ENCODE assay signal across 14 mouse cellular contexts in genomic region chr8:121002871-121003539, GRCm38 (mm10).
DNase-seq lines count a peak whose midpoint lies in the region; ATAC-seq and TF ChIP-seq lines count a peak whose summit lies in the region.
"Had no signal": no experiment of that assay in that cellular context is flagged by ENCODE, and none has a peak within 500 bp of the region (broad histone marks: within the 10 kb centered on the region; RNA-seq: fewer than 3 reads in every experiment).

No protein-coding gene starts in this region.

- H3K27ac ChIP-seq in lung, embryonic 16.5 days (ENCODE audit: low read length) = peak overlapping the region; percentile 65
- no peak overlapping the region for H3K27ac ChIP-seq in hindbrain, postnatal 0 days
- H3K27ac ChIP-seq: neural tube, embryonic 12.5 days had no signal

- H3K4me3 ChIP-seq in lung, embryonic 16.5 days (ENCODE audit: low read length) = no peak overlapping the region
- no peak overlapping the region for H3K4me3 ChIP-seq in hindbrain, postnatal 0 days (ENCODE audit: low read length)
- H3K4me3 ChIP-seq: neural tube, embryonic 12.5 days had no signal

- no peaks in the 10 kb centered on the region for H3K36me3 ChIP-seq in lung, embryonic 16.5 days (ENCODE audit: control insufficient read depth, insufficient read depth, low read length)
- H3K36me3 ChIP-seq in hindbrain, postnatal 0 days (ENCODE audit: insufficient read depth, low read length) = no peaks in the 10 kb centered on the region
- H3K36me3 ChIP-seq: G1E; neural tube, embryonic 12.5 days had no signal

- H3K9ac ChIP-seq in lung, embryonic 16.5 days (ENCODE audit: low read length) = no peak overlapping the region
- H3K9ac ChIP-seq in hindbrain, postnatal 0 days (replicated peaks; ENCODE audit: low read length) = no peak overlapping the region
- H3K9ac ChIP-seq: neural tube, embryonic 12.5 days had no signal

- WGBS in lung, embryonic 16.5 days = 23% methylated on average over 17 of the region's 17 CpGs
- 35% methylated on average over 17 of the region's 17 CpGs for WGBS in hindbrain, postnatal 0 days

- no peaks in the 10 kb centered on the region; the same call in 1 of the 2 replicates for H3K27me3 ChIP-seq in lung, embryonic 16.5 days (ENCODE audit: control insufficient read depth, insufficient read depth, low read depth, low read length)
- H3K27me3 ChIP-seq in hindbrain, postnatal 0 days (ENCODE audit: insufficient read depth, low read length) = no peaks in the 10 kb centered on the region
- H3K27me3 ChIP-seq: neural tube, embryonic 12.5 days had no signal

- no peak for TF ChIP-seq CTCF in hindbrain, postnatal 0 days (IDR thresholded peaks at IDR 0.05; ENCODE audit: low read depth)

- 0 out of 2 replicates have a peak, but pooled peaks cover 4% of the 10 kb centered on the region for H3K9me3 ChIP-seq in lung, embryonic 16.5 days (ENCODE audit: control insufficient read depth, low read length)
- 0 out of 2 replicates have a peak, but pooled peaks cover 2% of the 10 kb centered on the region for H3K9me3 ChIP-seq in hindbrain, postnatal 0 days (ENCODE audit: low read length)
- H3K9me3 ChIP-seq: megakaryocyte, embryonic 14.5 days had no signal

- ATAC-seq in lung, embryonic 16.5 days (ENCODE audit: low read depth) = peak; percentile 76
- no peak for ATAC-seq in hindbrain, postnatal 0 days

- H3K4me1 ChIP-seq in lung, embryonic 16.5 days (replicated peaks; ENCODE audit: control insufficient read depth, insufficient read depth, low read length) = peaks cover 16% of the 10 kb centered on the region
- H3K4me1 ChIP-seq in hindbrain, postnatal 0 days (ENCODE audit: insufficient read depth, low read length) = no peaks in the 10 kb centered on the region
- H3K4me1 ChIP-seq: megakaryocyte, embryonic 14.5 days; neural tube, embryonic 12.5 days had no signal

- no peak overlapping the region; the same call in 1 of the 2 replicates for H3K4me2 ChIP-seq in lung, embryonic 16.5 days (ENCODE audit: low read depth, low read length)
- no peak overlapping the region for H3K4me2 ChIP-seq in hindbrain, postnatal 0 days (ENCODE audit: low read depth, low read length)
- H3K4me2 ChIP-seq: neural tube, embryonic 12.5 days had no signal

- DNase-seq in embryo, embryonic 10 days (ENCODE audit: low spot score) = peak; percentile 39
- DNase-seq in embryo, embryonic 10.5 days (ENCODE audit: low spot score) = no peak
- no peak for DNase-seq in lung, postnatal 25 days (ENCODE audit: low spot score)
- DNase-seq in hindbrain, postnatal 0 days (ENCODE audit: low spot score) = peak; percentile 40
- peak; percentile 57 to 77 for DNase-seq in lung, postnatal 4 days
- no peak for DNase-seq in cerebellum, postnatal 10 days
- DNase-seq in cerebellum, postnatal 25 days = no peak
- DNase-seq: adrenal gland, postnatal 14 days; cerebellum, adult 8-10 months; gastrocnemius, postnatal 25 days had no signal

Comparison
In these comparisons a context has a peak if more than half of its experiments do, and no peak if none do; other contexts are left out.
1. DNase-seq: peak in embryo, embryonic 10 days (single experiment), hindbrain, postnatal 0 days (single experiment) and lung, postnatal 4 days (2 of 2); none in embryo, embryonic 10.5 days (single experiment), lung, postnatal 25 days (single experiment), cerebellum, postnatal 10 days (0 of 2) and cerebellum, postnatal 25 days (0 of 2).